Mouse (Mus musculus) lung, postnatal 10 days (tissue): ENCODE results near the gene Cep350.
A peak's percentile ranks its signal among the peaks of the same experiment; 100 is the strongest.

Source experiments
- DNase-seq: peaks from one replicate; pipeline ENCODE4 v3.0.0; 2021

Cep350 gene

GRCm38 (mm10) chr1:155808261-155808660 lies 164.8 kb downstream of the Cep350 start:
- no peak for DNase-seq

- no peak for DNase-seq
These were observed 167.4 kb downstream of the Cep350 start for GRCm38 (mm10) chr1:155805607-155806006.

GRCm38 (mm10) chr1:155801014-155801991 lies 171.8 kb downstream of the Cep350 start:
- no peak for DNase-seq

- DNase-seq = no peak
These were observed 175.1 kb downstream of the Cep350 start for GRCm38 (mm10) chr1:155798000-155798399.

GRCm38 (mm10) chr1:155797425-155797824 lies 175.6 kb downstream of the Cep350 start:
- DNase-seq = peak; percentile 16

- no peak for DNase-seq
These were observed 176.2 kb downstream of the Cep350 start for GRCm38 (mm10) chr1:155796757-155797405.

- peak; percentile 52 for DNase-seq
These were observed 177.2 kb downstream of the Cep350 start for GRCm38 (mm10) chr1:155795791-155796233.
